Mouse (Mus musculus): ENCODE data around the gene Taf1b. TPM values are rescaled to one million over a fixed set of nuclear protein-coding genes. Genes with fewer than 3 reads are reported as not detected.

The Taf1b gene
- polyA plus RNA-seq, 1 experiment from 2014 or later = 18.5 TPM

Other genes starting within 250 kb of the Taf1b start
- 0.60 and 0.86 TPM in 2 replicates for gene Grhl1, start 73.9 kb downstream of the Taf1b start, polyA plus RNA-seq (2015; fragmentation: Nextera tagmentation; extraction: Ambion mirVana)
- 8.1 and 10.0 TPM in 2 replicates for gene Klf11, start 152.9 kb downstream of the Taf1b start, polyA plus RNA-seq (2015; fragmentation: Nextera tagmentation; extraction: Ambion mirVana)
- gene Cys1, start 183.5 kb downstream of the Taf1b start, polyA plus RNA-seq (2015; fragmentation: Nextera tagmentation; extraction: Ambion mirVana) = 1.4 and 2.1 TPM in 2 replicates
- gene Rrm2, start 209.9 kb downstream of the Taf1b start, polyA plus RNA-seq (2015; fragmentation: Nextera tagmentation; extraction: Ambion mirVana) = 122 and 147 TPM in 2 replicates